Mouse (Mus musculus) erythroblast, embryonic 14.5 days (primary cell): Measurements from ENCODE around the gene Pelo.

Experiments used
- GATA1 ChIP-seq: IDR thresholded peaks from 2 replicates; pipeline ENCODE4 v1.6.1; 2012; ENCODE audit warnings: low read length, inconsistent platforms, mixed read lengths
- TAL1 ChIP-seq: IDR thresholded peaks from 3 replicates; pipeline ENCODE4 v1.6.1; 2012; ENCODE audit warnings: low read length, inconsistent platforms, mixed read lengths

- TF ChIP-seq GATA1 (no peak), TAL1 (no peak)
Measured at GRCm38 (mm10) chr13:115091511-115091910, 1.5 kb upstream of the Pelo start.
